Mouse (Mus musculus): ENCODE data around the gene Slu7. TPM values are rescaled to one million over a fixed set of nuclear protein-coding genes. Genes with fewer than 3 reads are reported as not detected.

The Slu7 gene
- total and polyA plus RNA-seq, 3 experiments, result 5.2 to 63.1 (median 42.8) TPM

- Histone ChIP-seq H3K9me3 (replicated peaks) (no peaks in the 10 kb centered on the region), H3K4me1 (ENCODE audit: insufficient read depth, low read depth, low read length) (no peaks in the 10 kb centered on the region), H3K36me3 (replicated peaks) (no peaks in the 10 kb centered on the region), H3K27me3 (ENCODE audit: insufficient read depth, low read length) (peaks cover 5% of the 10 kb centered on the region), H3K4me3 (ENCODE audit: low read depth, low read length) (no peak overlapping the region)
- ATAC-seq (ENCODE audit: extremely low read depth, insufficient number of reproducible peaks, low FRiP score, poor library complexity, severe bottlenecking) (no peak), DNase-seq (ENCODE audit: low spot score) (no peak)
- no peak for TF ChIP-seq CTCF (IDR thresholded peaks at IDR 0.05; ENCODE audit: low read depth, low read length)
- no peak for TF ChIP-seq POLR2AphosphoS5 (IDR thresholded peaks at IDR 0.05; ENCODE audit: insufficient replicate concordance, low read depth, low read length)
- no peak for TF ChIP-seq GATA1 (IDR thresholded peaks at IDR 0.05; ENCODE audit: borderline replicate concordance, low read length)
- TF ChIP-seq GATA2 (IDR thresholded peaks at IDR 0.05; ENCODE audit: borderline replicate concordance, low read depth, low read length), result no peak
- no peak for TF ChIP-seq TAL1 (conservative IDR thresholded peaks at IDR 0.05; ENCODE audit: low read depth, low read length)
These were observed 34.2 kb upstream of the Slu7 start for GRCm38 (mm10) chr11:43399297-43399696.

GRCm38 (mm10) chr11:43400131-43400530 lies 33.4 kb upstream of the Slu7 start:
- no peak for DNase-seq (ENCODE audit: low spot score)
- peaks cover 10% of the 10 kb centered on the region for H3K27me3 ChIP-seq (ENCODE audit: insufficient read depth, low read length)
- TF ChIP-seq GATA1 (IDR thresholded peaks at IDR 0.05; ENCODE audit: borderline replicate concordance, low read length), result no peak
- H3K36me3 ChIP-seq (replicated peaks), result no peaks in the 10 kb centered on the region
- no peaks in the 10 kb centered on the region for H3K9me3 ChIP-seq (replicated peaks)
- H3K4me3 ChIP-seq (ENCODE audit: low read depth, low read length), result no peak overlapping the region
- no peak for ATAC-seq (ENCODE audit: extremely low read depth, insufficient number of reproducible peaks, low FRiP score, poor library complexity, severe bottlenecking)
- no peaks in the 10 kb centered on the region for H3K4me1 ChIP-seq (ENCODE audit: insufficient read depth, low read depth, low read length)

- no peak for ATAC-seq (ENCODE audit: extremely low read depth, insufficient number of reproducible peaks, low FRiP score, poor library complexity, severe bottlenecking)
- Histone ChIP-seq H3K9me3 (replicated peaks) (no peaks in the 10 kb centered on the region), H3K4me1 (ENCODE audit: insufficient read depth, low read depth, low read length) (no peaks in the 10 kb centered on the region), H3K36me3 (replicated peaks) (no peaks in the 10 kb centered on the region), H3K4me3 (ENCODE audit: low read depth, low read length) (no peak overlapping the region), H3K27me3 (ENCODE audit: insufficient read depth, low read length) (peaks cover 10% of the 10 kb centered on the region)
- DNase-seq (ENCODE audit: low spot score), result no peak
- TF ChIP-seq CTCF (IDR thresholded peaks at IDR 0.05; ENCODE audit: low read depth, low read length) (no peak), GATA1 (IDR thresholded peaks at IDR 0.05; ENCODE audit: borderline replicate concordance, low read length) (no peak), GATA2 (IDR thresholded peaks at IDR 0.05; ENCODE audit: borderline replicate concordance, low read depth, low read length) (no peak), POLR2AphosphoS5 (IDR thresholded peaks at IDR 0.05; ENCODE audit: insufficient replicate concordance, low read depth, low read length) (no peak), TAL1 (conservative IDR thresholded peaks at IDR 0.05; ENCODE audit: low read depth, low read length) (no peak)
These were observed 29.3 kb upstream of the Slu7 start for GRCm38 (mm10) chr11:43404150-43404807.

- no peak for ATAC-seq (ENCODE audit: extremely low read depth, insufficient number of reproducible peaks, low FRiP score, poor library complexity, severe bottlenecking)
- Histone ChIP-seq H3K4me1 (ENCODE audit: insufficient read depth, low read depth, low read length) (no peaks in the 10 kb centered on the region), H3K36me3 (replicated peaks) (no peaks in the 10 kb centered on the region), H3K4me3 (ENCODE audit: low read depth, low read length) (no peak overlapping the region), H3K9me3 (replicated peaks) (no peaks in the 10 kb centered on the region), H3K27me3 (ENCODE audit: insufficient read depth, low read length) (peaks cover 5% of the 10 kb centered on the region; the same call in 1 of the 2 replicates)
- DNase-seq (ENCODE audit: low spot score), result no peak
- TF ChIP-seq TAL1 (conservative IDR thresholded peaks at IDR 0.05; ENCODE audit: low read depth, low read length) (no peak), POLR2AphosphoS5 (IDR thresholded peaks at IDR 0.05; ENCODE audit: insufficient replicate concordance, low read depth, low read length) (no peak), GATA1 (IDR thresholded peaks at IDR 0.05; ENCODE audit: borderline replicate concordance, low read length) (no peak), CTCF (IDR thresholded peaks at IDR 0.05; ENCODE audit: low read depth, low read length) (no peak), GATA2 (IDR thresholded peaks at IDR 0.05; ENCODE audit: borderline replicate concordance, low read depth, low read length) (no peak)
These were observed 24.7 kb upstream of the Slu7 start for GRCm38 (mm10) chr11:43408888-43409287.

- no peak overlapping the region for H3K4me3 ChIP-seq (ENCODE audit: low read depth, low read length)
- ATAC-seq (ENCODE audit: extremely low read depth, insufficient number of reproducible peaks, low FRiP score, poor library complexity, severe bottlenecking), result no peak
These were observed 23.3 kb upstream of the Slu7 start for GRCm38 (mm10) chr11:43410291-43410690.

GRCm38 (mm10) chr11:43411413-43411812 lies 22.1 kb upstream of the Slu7 start:
- ATAC-seq (ENCODE audit: extremely low read depth, insufficient number of reproducible peaks, low FRiP score, poor library complexity, severe bottlenecking) (peak; percentile 66), DNase-seq (ENCODE audit: low spot score) (peak; percentile 39)
- no peak overlapping the region for H3K4me3 ChIP-seq (ENCODE audit: low read depth, low read length)
- no peaks in the 10 kb centered on the region for H3K36me3 ChIP-seq (replicated peaks)
- H3K27me3 ChIP-seq (ENCODE audit: insufficient read depth, low read length), result no peaks in the 10 kb centered on the region
- TF ChIP-seq CTCF (IDR thresholded peaks at IDR 0.05; ENCODE audit: low read depth, low read length), result peak; percentile 99
- no peak for TF ChIP-seq GATA1 (IDR thresholded peaks at IDR 0.05; ENCODE audit: borderline replicate concordance, low read length)
- H3K4me1 ChIP-seq (ENCODE audit: insufficient read depth, low read depth, low read length), result no peaks in the 10 kb centered on the region
- no peaks in the 10 kb centered on the region for H3K9me3 ChIP-seq (replicated peaks)

More at GRCm38 (mm10) chr11:43410291-43410690, 23.3 kb upstream of the Slu7 start:
- no peaks in the 10 kb centered on the region for H3K36me3 ChIP-seq (replicated peaks)
- TF ChIP-seq CTCF (IDR thresholded peaks at IDR 0.05; ENCODE audit: low read depth, low read length) (no peak), GATA2 (IDR thresholded peaks at IDR 0.05; ENCODE audit: borderline replicate concordance, low read depth, low read length) (no peak)
- no peaks in the 10 kb centered on the region for H3K27me3 ChIP-seq (ENCODE audit: insufficient read depth, low read length)
- H3K9me3 ChIP-seq (replicated peaks), result no peaks in the 10 kb centered on the region
- H3K4me1 ChIP-seq (ENCODE audit: insufficient read depth, low read depth, low read length), result no peaks in the 10 kb centered on the region
- no peak for DNase-seq (ENCODE audit: low spot score)
